Mouse (Mus musculus) heart, adult 2 months (tissue): ENCODE results near the gene Tmem184a.

ENCODE experiments used
- CTCF ChIP-seq: fragments of 200-600 bp; IDR thresholded peaks from 2 replicates; pipeline ENCODE4 v1.8.1; 2022; ENCODE audit warnings: antibody characterized with exemption, mild to moderate bottlenecking, moderate library complexity
- EP300 ChIP-seq: fragments of 200-500 bp; IDR thresholded peaks from 2 replicates; pipeline ENCODE4 v1.6.1; 2011; ENCODE audit warnings: low read depth, low read length, control low read depth; ENCODE audit not compliant: insufficient read depth
- POLR2A ChIP-seq: fragments of 200-500 bp; IDR thresholded peaks from 2 replicates; pipeline ENCODE4 v1.6.1; 2011; ENCODE audit warnings: mild to moderate bottlenecking, low read depth, low read length, control low read depth; ENCODE audit not compliant: insufficient read depth

- no peak for TF ChIP-seq POLR2A
- TF ChIP-seq CTCF = peak; percentile 72
- no peak for TF ChIP-seq EP300
These were observed 18.8 kb upstream of the Tmem184a start for GRCm38 (mm10) chr5:139838476-139838892.
